Mouse (Mus musculus) frontal cortex, adult 2 months (tissue): ENCODE data around the gene Lgals7. TPM values are rescaled to one million over a fixed set of nuclear protein-coding genes. Genes with fewer than 3 reads are reported as not detected.

Experiments used
- DNase-seq, 2 experiments: peaks; one replicate each; pipeline ENCODE4 v3.0.0; 2022; ENCODE audit warnings: low spot score in 1 of 2; ENCODE audit errors: extremely low spot score in 1 of 2
- polyA plus RNA-seq: library from polyadenylated mRNA; depleted of rRNA; stranded (reverse); fragments of >200 nt; gene quantifications from 2 replicates; pipeline ENCODE4 v1.2.3, GENCODE M21; 2012; rRNA removed

Lgals7 gene
- polyA plus RNA-seq, 1 experiment: 0.70 TPM

GRCm38 (mm10) chr7:28913171-28913570 is 49.5 kb downstream of the Lgals7 start:
- no peak for DNase-seq

Other genes with a start within 250 kb of the Lgals7 start
- gene Acp7, start 232.5 kb upstream of the Lgals7 start, polyA plus RNA-seq: 1.2 and 3.9 TPM in 2 replicates
- 28.9 and 35.7 TPM in 2 replicates for gene Fbxo27, start 171.0 kb upstream of the Lgals7 start, polyA plus RNA-seq
- gene Fbxo17, start 147.0 kb upstream of the Lgals7 start, polyA plus RNA-seq: 3.4 and 4.3 TPM in 2 replicates
- 92.4 and 109 TPM in 2 replicates for gene Mrps12, start 122.0 kb upstream of the Lgals7 start, polyA plus RNA-seq
- 15.4 and 18.0 TPM in 2 replicates for gene Sars2, start 121.9 kb upstream of the Lgals7 start, polyA plus RNA-seq
- 2.2 TPM in 2 replicates for gene Ccer2, start 107.7 kb upstream of the Lgals7 start, polyA plus RNA-seq
- gene Sirt2, start 97.1 kb upstream of the Lgals7 start, polyA plus RNA-seq: 206 and 223 TPM in 2 replicates
- 30.1 and 34.9 TPM in 2 replicates for gene Nfkbib, start 96.3 kb upstream of the Lgals7 start, polyA plus RNA-seq
- 1.7 and 2.4 TPM in 2 replicates for gene Rinl, start 74.9 kb upstream of the Lgals7 start, polyA plus RNA-seq
- 391 and 418 TPM in 2 replicates for gene Hnrnpl, start 55.3 kb upstream of the Lgals7 start, polyA plus RNA-seq
- gene Ech1, start 38.6 kb upstream of the Lgals7 start, polyA plus RNA-seq: 93.7 and 106 TPM in 2 replicates
- 10.7 and 13.4 TPM in 2 replicates for gene Lgals4, start 30.0 kb upstream of the Lgals7 start, polyA plus RNA-seq
- 0.71 and 1.00 TPM in 2 replicates for gene Capn12, start 17.6 kb downstream of the Lgals7 start, polyA plus RNA-seq
- gene Actn4, start 98.5 kb downstream of the Lgals7 start, polyA plus RNA-seq: 214 and 220 TPM in 2 replicates
- 311 and 352 TPM in 2 replicates for gene Eif3k, start 118.0 kb downstream of the Lgals7 start, polyA plus RNA-seq
- 3.1 and 3.8 TPM in 2 replicates for gene Map4k1, start 118.2 kb downstream of the Lgals7 start, polyA plus RNA-seq